Comparison of ENCODE assay signal across 19 mouse cellular contexts in genomic region chr5:99019709-99020108, GRCm38 (mm10). TPM values are rescaled to one million over a fixed set of nuclear protein-coding genes. Genes with fewer than 3 reads are reported as not detected.
DNase-seq lines count a peak whose midpoint lies in the region; ATAC-seq and TF ChIP-seq lines count a peak whose summit lies in the region.
"Had no signal": no experiment of that assay in that cellular context is flagged by ENCODE, and none has a peak within 500 bp of the region (broad histone marks: within the 10 kb centered on the region; RNA-seq: fewer than 3 reads in every experiment).

No protein-coding gene starts in this region.

- peak; percentile 45 for DNase-seq in hindbrain, postnatal 0 days (ENCODE audit: low spot score)
- no peak for DNase-seq in hindbrain, embryonic 14.5 days (ENCODE audit: low spot score)
- DNase-seq in frontal cortex, postnatal 36 days (ENCODE audit: low spot score in 2 of 2) = peak; percentile 48 to 81
- no peak for DNase-seq in heart, embryonic 10.5 days (ENCODE audit: low spot score)
- DNase-seq in heart, postnatal 25 days (ENCODE audit: low spot score) = no peak
- no peak for DNase-seq in liver, embryonic 11.5 days (ENCODE audit: low spot score)
- DNase-seq: cerebellum, postnatal 25 days; liver, postnatal 0 days; lung, postnatal 4 days; thymus, postnatal 14 days had no signal

- H3K36me3 ChIP-seq in hindbrain, postnatal 0 days (ENCODE audit: insufficient read depth, low read length) = no peaks in the 10 kb centered on the region
- H3K36me3 ChIP-seq in hindbrain, embryonic 14.5 days (replicated peaks; ENCODE audit: control insufficient read depth, insufficient read depth) = no peaks in the 10 kb centered on the region
- H3K36me3 ChIP-seq in forebrain, embryonic 16.5 days (ENCODE audit: control insufficient read depth, insufficient read depth) = no peaks in the 10 kb centered on the region
- H3K36me3 ChIP-seq in heart, embryonic 10.5 days = no peaks in the 10 kb centered on the region
- H3K36me3 ChIP-seq in liver, embryonic 11.5 days (ENCODE audit: control insufficient read depth, insufficient read depth, low read length) = no peaks in the 10 kb centered on the region
- H3K36me3 ChIP-seq: heart, embryonic 13.5 days; hindbrain, embryonic 10.5 days; kidney, embryonic 15.5 days; limb, embryonic 13.5 days had no signal

- no peak overlapping the region for H3K9ac ChIP-seq in hindbrain, postnatal 0 days (replicated peaks; ENCODE audit: low read length)
- no peak overlapping the region for H3K9ac ChIP-seq in hindbrain, embryonic 14.5 days
- no peak overlapping the region for H3K9ac ChIP-seq in forebrain, embryonic 16.5 days (replicated peaks; ENCODE audit: low read depth, low read length)
- no peak overlapping the region for H3K9ac ChIP-seq in liver, embryonic 11.5 days (ENCODE audit: low read depth, low read length)
- H3K9ac ChIP-seq: heart, embryonic 13.5 days; kidney, embryonic 15.5 days; limb, embryonic 13.5 days; liver, postnatal 0 days had no signal

- H3K27me3 ChIP-seq in hindbrain, postnatal 0 days (ENCODE audit: insufficient read depth, low read length) = no peaks in the 10 kb centered on the region
- no peaks in the 10 kb centered on the region for H3K27me3 ChIP-seq in hindbrain, embryonic 14.5 days (ENCODE audit: control insufficient read depth, insufficient read depth, low read length)
- H3K27me3 ChIP-seq in forebrain, embryonic 16.5 days (replicated peaks; ENCODE audit: control insufficient read depth, insufficient read depth, low read length) = no peaks in the 10 kb centered on the region
- no peaks in the 10 kb centered on the region; the same call in 1 of the 2 replicates for H3K27me3 ChIP-seq in heart, embryonic 10.5 days (ENCODE audit: insufficient read depth, poor library complexity, severe bottlenecking)
- H3K27me3 ChIP-seq in liver, embryonic 11.5 days (replicated peaks; ENCODE audit: control insufficient read depth, insufficient read depth, low read length) = no peaks in the 10 kb centered on the region
- H3K27me3 ChIP-seq: heart, embryonic 13.5 days; kidney, embryonic 15.5 days; limb, embryonic 13.5 days had no signal

- ATAC-seq in hindbrain, postnatal 0 days = no peak
- ATAC-seq in hindbrain, embryonic 14.5 days (ENCODE audit: low FRiP score) = no peak
- ATAC-seq in forebrain, embryonic 16.5 days = peak; percentile 43; the same call in 1 of the 2 replicates
- no peak for ATAC-seq in liver, embryonic 11.5 days (replicated peaks; ENCODE audit: low FRiP score)
- ATAC-seq: liver, postnatal 0 days had no signal

- 59% methylated on average over 6 of the region's 6 CpGs for WGBS in hindbrain, postnatal 0 days
- 80% methylated on average over 6 of the region's 6 CpGs for WGBS in hindbrain, embryonic 14.5 days
- 54% methylated on average over 6 of the region's 6 CpGs for WGBS in forebrain, embryonic 16.5 days
- 56% methylated on average over 6 of the region's 6 CpGs for WGBS in olfactory bulb, adult 2 months
- WGBS in heart, embryonic 10.5 days = 87% methylated on average over 6 of the region's 6 CpGs
- 87% methylated on average over 6 of the region's 6 CpGs for WGBS in liver, embryonic 11.5 days

- H3K9me3 ChIP-seq in hindbrain, postnatal 0 days (ENCODE audit: low read length) = no peaks in the 10 kb centered on the region
- no peaks in the 10 kb centered on the region for H3K9me3 ChIP-seq in hindbrain, embryonic 14.5 days (ENCODE audit: control insufficient read depth, low read length)
- no peaks in the 10 kb centered on the region for H3K9me3 ChIP-seq in forebrain, embryonic 16.5 days (ENCODE audit: control insufficient read depth, low read length)
- H3K9me3 ChIP-seq in heart, embryonic 10.5 days = no peaks in the 10 kb centered on the region
- no peaks in the 10 kb centered on the region for H3K9me3 ChIP-seq in liver, embryonic 11.5 days (ENCODE audit: control insufficient read depth, low read length)
- H3K9me3 ChIP-seq: heart, embryonic 13.5 days; hindbrain, embryonic 10.5 days; kidney, embryonic 15.5 days; limb, embryonic 13.5 days had no signal

- no peak for TF ChIP-seq CTCF in hindbrain, postnatal 0 days (IDR thresholded peaks at IDR 0.05; ENCODE audit: low read depth)
- TF ChIP-seq CTCF in olfactory bulb, adult 2 months (IDR thresholded peaks at IDR 0.05; ENCODE audit: insufficient read depth, low read depth, low read length) = no peak

- no peak overlapping the region for H3K4me2 ChIP-seq in hindbrain, postnatal 0 days (ENCODE audit: low read depth, low read length)
- H3K4me2 ChIP-seq in hindbrain, embryonic 14.5 days (replicated peaks) = no peak overlapping the region
- H3K4me2 ChIP-seq in forebrain, embryonic 16.5 days (ENCODE audit: low read length) = no peak overlapping the region
- H3K4me2 ChIP-seq in liver, embryonic 11.5 days = no peak overlapping the region
- H3K4me2 ChIP-seq: heart, embryonic 13.5 days; kidney, embryonic 15.5 days; limb, embryonic 13.5 days; midbrain, embryonic 11.5 days had no signal

- no peak overlapping the region for H3K4me3 ChIP-seq in hindbrain, postnatal 0 days (ENCODE audit: low read length)
- H3K4me3 ChIP-seq in hindbrain, embryonic 14.5 days (replicated peaks; ENCODE audit: low read length) = no peak overlapping the region
- H3K4me3 ChIP-seq in forebrain, embryonic 16.5 days (replicated peaks; ENCODE audit: low read length) = no peak overlapping the region
- no peak overlapping the region for H3K4me3 ChIP-seq in olfactory bulb, adult 2 months (ENCODE audit: insufficient read depth, low read depth, low read length)
- H3K4me3 ChIP-seq in heart, embryonic 10.5 days = no peak overlapping the region
- no peak overlapping the region for H3K4me3 ChIP-seq in liver, embryonic 11.5 days (ENCODE audit: low read depth, low read length)
- H3K4me3 ChIP-seq: heart, embryonic 13.5 days; hindbrain, embryonic 10.5 days; kidney, embryonic 15.5 days; limb, embryonic 13.5 days; myocyte had no signal

- no peak overlapping the region for H3K27ac ChIP-seq in hindbrain, postnatal 0 days
- no peak overlapping the region for H3K27ac ChIP-seq in hindbrain, embryonic 14.5 days
- no peak overlapping the region for H3K27ac ChIP-seq in forebrain, embryonic 16.5 days (ENCODE audit: low read length)
- peak overlapping the region; percentile 74; the same call in 1 of the 2 replicates for H3K27ac ChIP-seq in olfactory bulb, adult 2 months (ENCODE audit: insufficient read depth, low read depth, low read length)
- H3K27ac ChIP-seq in heart, embryonic 10.5 days = no peak overlapping the region
- H3K27ac ChIP-seq in liver, embryonic 11.5 days (ENCODE audit: low read depth, low read length) = no peak overlapping the region
- H3K27ac ChIP-seq: heart, embryonic 13.5 days; hindbrain, embryonic 10.5 days; kidney, embryonic 15.5 days; limb, embryonic 13.5 days had no signal

- intact Hi-C loops in heart, postnatal 25 days (cut with DNase I) = no loop called here

- no peak for TF ChIP-seq POLR2A in olfactory bulb, adult 2 months (IDR thresholded peaks at IDR 0.05; ENCODE audit: insufficient read depth, low read depth, low read length)

- H3K4me1 ChIP-seq in hindbrain, postnatal 0 days (ENCODE audit: insufficient read depth, low read length) = no peaks in the 10 kb centered on the region
- no peaks in the 10 kb centered on the region for H3K4me1 ChIP-seq in hindbrain, embryonic 14.5 days (replicated peaks; ENCODE audit: control insufficient read depth, insufficient read depth, low read length)
- no peaks in the 10 kb centered on the region for H3K4me1 ChIP-seq in forebrain, embryonic 16.5 days (replicated peaks; ENCODE audit: control insufficient read depth, insufficient read depth, low read length)
- H3K4me1 ChIP-seq in olfactory bulb, adult 2 months (ENCODE audit: control insufficient read depth, insufficient read depth, low read length) = peaks cover 7% of the 10 kb centered on the region; the same call in 1 of the 2 replicates
- H3K4me1 ChIP-seq in heart, embryonic 10.5 days = no peaks in the 10 kb centered on the region
- H3K4me1 ChIP-seq in liver, embryonic 11.5 days (replicated peaks; ENCODE audit: control insufficient read depth, insufficient read depth, low read length) = no peaks in the 10 kb centered on the region
- H3K4me1 ChIP-seq: heart, embryonic 13.5 days; hindbrain, embryonic 10.5 days; limb, embryonic 13.5 days had no signal

RNA-seq across cellular contexts. Expression of gene Prkg2, which starts 17.4 kb away (rescaled TPM):
- 1.6 TPM in 2 replicates for total RNA-seq in hindbrain, postnatal 0 days (2014; rRNA removed)
- polyA plus RNA-seq in hindbrain, postnatal 0 days (2015; fragmentation: Nextera tagmentation; extraction: Ambion mirVana) = 1.6 and 1.7 TPM in 2 replicates
- polyA plus RNA-seq in hindbrain, embryonic 14.5 days (2014; fragmentation: Nextera tagmentation; extraction: Ambion mirVana) = 1.4 and 1.5 TPM in 2 replicates
- 0.90 and 1.3 TPM in 2 replicates for polyA plus RNA-seq in forebrain, embryonic 16.5 days (2015; fragmentation: Nextera tagmentation; extraction: Ambion mirVana)
- not detected in 2 replicates for polyA plus RNA-seq in olfactory bulb, adult 2 months (2012; ENCODE audit: insufficient read depth, insufficient read length, low replicate concordance, missing spikeins)
- polyA plus RNA-seq in heart, embryonic 10.5 days (2016; fragmentation: Nextera tagmentation; extraction: Ambion mirVana) = 0.62 and 0.83 TPM in 2 replicates
- total RNA-seq in heart, postnatal 25 days (2021) = under 1 TPM; 0.31 to 0.39 TPM
- 0.21 and 0.62 TPM in 2 replicates for polyA plus RNA-seq in liver, embryonic 11.5 days (2014; fragmentation: Nextera tagmentation; extraction: Ambion mirVana)
- total RNA-seq: neutrophil, adult 5-6 weeks had no signal

Comparison
In these comparisons a context has a peak if more than half of its experiments do, and no peak if none do; other contexts are left out.
1. DNase-seq: peak in hindbrain, postnatal 0 days (single experiment) and frontal cortex, postnatal 36 days (2 of 2); none in hindbrain, embryonic 14.5 days (single experiment), heart, embryonic 10.5 days (single experiment), heart, postnatal 25 days (single experiment) and liver, embryonic 11.5 days (single experiment).